In the genomic region with DNA sequence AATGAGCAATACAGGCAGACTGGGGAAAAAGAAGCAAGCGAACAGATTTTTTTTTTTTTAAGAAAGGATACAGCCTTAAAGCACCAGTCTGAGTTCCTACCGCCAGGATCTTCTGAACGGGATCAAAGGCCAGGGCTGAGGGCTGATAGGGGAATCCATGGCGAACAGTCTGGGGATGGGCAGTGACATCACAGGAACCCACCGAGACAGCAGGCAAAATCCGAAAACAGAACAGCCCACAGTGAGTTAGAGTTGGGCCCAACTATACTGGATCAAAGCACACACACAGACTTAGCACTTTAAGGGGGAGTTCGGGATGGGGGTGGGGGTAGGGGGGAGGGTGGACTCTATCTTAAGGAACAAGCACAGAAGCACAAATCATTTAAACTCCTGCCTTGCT, we compare ENCODE assay signal across 8 mouse cellular contexts. TPM values are rescaled to one million over a fixed set of nuclear protein-coding genes. Genes with fewer than 3 reads are reported as not detected.
DNase-seq lines count a peak whose midpoint lies in the region; ATAC-seq and TF ChIP-seq lines count a peak whose summit lies in the region.

No protein-coding gene starts in this region.

- H3K4me3 ChIP-seq in kidney, adult 2 months (ENCODE audit: insufficient read depth, low read depth, low read length), result peak overlapping the region; percentile 16; the same call in 1 of the 2 replicates
- peak overlapping the region; percentile 88 for H3K4me3 ChIP-seq in intestine, embryonic 14.5 days (ENCODE audit: low read depth, low read length)

- no peak for TF ChIP-seq CTCF in kidney, adult 2 months (conservative IDR thresholded peaks at IDR 0.05; ENCODE audit: insufficient read depth, insufficient read length, low read depth, low read length)

- H3K27me3 ChIP-seq in kidney, adult 2 months (replicated peaks; ENCODE audit: control insufficient read depth, insufficient read depth, low read length), result no peaks in the 10 kb centered on the region
- no peaks in the 10 kb centered on the region for H3K27me3 ChIP-seq in intestine, embryonic 14.5 days (replicated peaks; ENCODE audit: control insufficient read depth, insufficient read depth, low read length)

- no peak for ATAC-seq in intestine, embryonic 14.5 days (replicated peaks; ENCODE audit: low FRiP score, low TSS enrichment, low read depth)
- no peak for ATAC-seq in activated CD4-positive, CD25-positive, alpha-beta regulatory T cell, adult 4 months

- peak overlapping the region; percentile 80 for H3K4me2 ChIP-seq in intestine, embryonic 14.5 days (ENCODE audit: low read length)

- peaks cover 10% of the 10 kb centered on the region for H3K4me1 ChIP-seq in kidney, adult 2 months (ENCODE audit: control insufficient read depth, insufficient read depth, low read length)
- peaks cover 9% of the 10 kb centered on the region for H3K4me1 ChIP-seq in intestine, embryonic 14.5 days (replicated peaks; ENCODE audit: control insufficient read depth, insufficient read depth, low read length)

- H3K36me3 ChIP-seq in kidney, adult 2 months (ENCODE audit: control insufficient read depth, insufficient read depth, low read length), result no peaks in the 10 kb centered on the region
- H3K36me3 ChIP-seq in intestine, embryonic 14.5 days (ENCODE audit: control insufficient read depth, insufficient read depth, low read length), result 0 out of 2 replicates have a peak, but pooled peaks cover 5% of the 10 kb centered on the region

- H3K9ac ChIP-seq in intestine, embryonic 14.5 days (ENCODE audit: low read length), result no peak overlapping the region

- no peak for TF ChIP-seq POLR2A in kidney, adult 2 months (IDR thresholded peaks at IDR 0.05; ENCODE audit: low read depth, low read length)

- H3K27ac ChIP-seq in kidney, adult 2 months (ENCODE audit: insufficient read depth, low read depth, low read length), result no peak overlapping the region
- H3K27ac ChIP-seq in intestine, embryonic 14.5 days (ENCODE audit: low read depth), result no peak overlapping the region

- peak; percentile 12 for DNase-seq in kidney, adult 2 months
- no peak for DNase-seq in kidney, adult 8-10 months
- peak; percentile 64 for DNase-seq in embryo, embryonic 10.5 days (ENCODE audit: low spot score)
- no peak for DNase-seq in intestine, embryonic 14.5 days (ENCODE audit: low spot score)
- DNase-seq in naive thymus-derived CD4-positive, alpha-beta T cell, adult 2 months (ENCODE audit: low read depth), result peak; percentile 14
- no peak for DNase-seq in thymus, adult 18-20 months
- no peak for DNase-seq in ovary, postnatal 14 days (ENCODE audit: low spot score)

- H3K9me3 ChIP-seq in intestine, embryonic 14.5 days (ENCODE audit: control insufficient read depth, low read length), result no peaks in the 10 kb centered on the region

- WGBS in kidney, adult 2 months, result 23% methylated on average over 7 of the region's 7 CpGs
- 8% methylated on average over 7 of the region's 7 CpGs for WGBS in intestine, embryonic 14.5 days

RNA-seq across cellular contexts. Expression of a gene that starts 1.8 kb away (rescaled TPM):
- polyA plus RNA-seq in kidney, adult 2 months (2012; rRNA removed), result 11.1 and 13.7 TPM in 2 replicates
- polyA plus RNA-seq in intestine, embryonic 14.5 days (2014; fragmentation: Nextera tagmentation; extraction: Ambion mirVana), result 9.7 and 10.0 TPM in 2 replicates
- polyA plus RNA-seq in activated CD4-positive, CD25-positive, alpha-beta regulatory T cell, adult 4 months (2017; shearing (Covaris generic)), result 10 to 100 TPM; 10.5 to 10.9 TPM

Comparison
In these comparisons a context has a peak if more than half of its experiments do, and no peak if none do; other contexts are left out.
1. DNase-seq: peak in kidney, adult 2 months (single experiment), embryo, embryonic 10.5 days (single experiment) and naive thymus-derived CD4-positive, alpha-beta T cell, adult 2 months (single experiment); none in kidney, adult 8-10 months (0 of 2), intestine, embryonic 14.5 days (single experiment), thymus, adult 18-20 months (0 of 2) and ovary, postnatal 14 days (single experiment).